Mouse (Mus musculus) left cerebral cortex, adult 9 months (tissue): Measurements from ENCODE around the gene Cdh1.
"Not testable (repeated sequence)": the region's sequence is repeated elsewhere in the genome, so short reads cannot be mapped to it uniquely, and the experiment has no call there.

ENCODE experiments used
- DNase-seq, 2 experiments: peaks; one replicate each; pipeline ENCODE4 v3.0.0; 2022; ENCODE audit warnings: low spot score in 2 of 2

Gene Cdh1

DNA sequence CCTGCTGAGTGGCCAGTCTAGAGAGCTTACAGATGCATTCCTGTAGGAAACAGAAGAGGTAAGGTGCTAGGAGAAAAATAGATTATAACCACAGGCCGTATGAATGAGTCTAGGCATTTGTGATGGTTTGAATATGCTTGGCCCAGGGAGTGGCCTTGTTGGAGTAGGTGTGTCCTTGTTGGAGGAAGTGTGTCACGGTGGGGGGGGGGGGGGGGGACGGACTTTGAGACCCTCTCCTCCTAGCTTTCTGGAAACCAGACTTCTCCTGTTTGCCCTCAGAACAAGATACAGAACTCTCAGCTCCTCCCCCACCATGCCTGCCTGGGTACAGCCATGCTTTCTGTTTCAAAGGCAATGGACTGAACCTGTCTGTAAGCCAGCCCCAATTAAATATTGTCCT lies 10.7 kb upstream of the Cdh1 start:
- no peak for DNase-seq

DNA sequence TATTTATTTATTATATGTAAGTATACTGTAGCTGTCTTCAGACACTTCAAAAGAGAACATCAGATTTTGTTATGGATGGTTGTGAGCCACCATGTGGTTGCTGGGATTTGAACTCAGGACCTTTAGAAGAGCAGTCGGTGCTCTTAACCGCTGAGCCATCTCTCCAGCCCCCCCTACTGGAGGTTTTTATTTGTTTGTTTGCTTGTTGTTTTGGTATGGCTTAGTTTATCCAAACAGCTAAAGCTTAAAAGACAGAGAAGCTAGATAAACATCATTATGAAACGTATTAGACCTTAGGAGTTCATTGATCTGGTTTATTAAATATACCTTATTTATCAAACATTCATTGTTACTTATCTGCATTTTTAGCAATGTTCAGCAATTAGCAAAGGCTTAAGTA lies 7.5 kb upstream of the Cdh1 start:
- DNase-seq, result not testable (repeated sequence)

DNA sequence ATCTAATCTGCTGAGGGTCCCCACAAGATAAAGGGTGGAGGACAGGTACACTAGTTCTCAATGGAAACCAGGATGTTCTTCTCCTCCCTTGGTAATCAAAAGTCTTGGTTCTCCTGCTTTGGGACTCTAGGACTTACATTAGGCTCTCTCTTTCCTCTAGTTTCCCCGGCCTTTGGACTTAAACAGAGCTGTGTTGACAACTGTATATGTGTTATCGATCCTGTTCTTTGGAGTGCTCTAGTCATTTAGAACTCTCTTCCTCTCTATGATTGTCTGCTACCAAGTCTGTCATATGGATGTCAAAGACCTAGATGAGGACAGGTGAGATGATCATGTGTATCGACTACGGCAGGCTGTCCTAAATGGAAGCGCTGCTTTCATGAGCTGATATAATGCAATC lies 6.1 kb upstream of the Cdh1 start:
- no peak for DNase-seq

DNA sequence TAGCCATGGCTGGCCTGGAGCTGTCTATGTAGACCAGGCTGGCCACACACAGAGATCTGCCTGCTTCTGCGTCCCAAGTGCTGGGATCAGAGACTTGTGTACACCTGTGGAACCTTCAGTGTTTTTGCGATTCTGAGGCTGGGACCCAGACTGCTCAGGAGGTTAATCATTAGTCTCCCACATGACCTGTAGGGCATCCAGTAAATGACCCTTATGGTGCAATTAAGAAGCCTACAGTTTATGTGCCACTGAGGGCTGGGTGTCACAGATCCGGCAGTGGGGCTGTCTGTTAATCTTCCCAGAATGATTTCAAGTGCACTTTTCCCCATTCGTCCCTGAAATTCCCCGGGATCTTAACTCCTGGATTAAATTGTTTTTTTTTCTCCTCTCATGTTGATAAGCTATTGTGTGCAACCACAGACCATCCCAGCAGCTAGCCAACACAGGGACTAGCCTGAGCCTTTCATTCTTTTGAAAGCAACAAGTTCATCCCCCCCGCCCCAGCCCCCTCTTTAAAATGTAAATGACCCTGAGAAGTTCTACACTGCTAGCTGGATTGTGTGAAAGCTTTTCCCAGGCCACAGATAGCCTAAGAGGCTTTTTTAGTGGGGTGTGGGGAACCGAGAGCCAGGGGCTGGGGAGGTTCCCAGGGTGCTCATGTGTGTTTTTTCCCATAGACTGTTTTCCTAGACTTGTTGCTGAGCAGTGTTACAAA lies 3.7 kb upstream of the Cdh1 start:
- DNase-seq, result no peak

DNA sequence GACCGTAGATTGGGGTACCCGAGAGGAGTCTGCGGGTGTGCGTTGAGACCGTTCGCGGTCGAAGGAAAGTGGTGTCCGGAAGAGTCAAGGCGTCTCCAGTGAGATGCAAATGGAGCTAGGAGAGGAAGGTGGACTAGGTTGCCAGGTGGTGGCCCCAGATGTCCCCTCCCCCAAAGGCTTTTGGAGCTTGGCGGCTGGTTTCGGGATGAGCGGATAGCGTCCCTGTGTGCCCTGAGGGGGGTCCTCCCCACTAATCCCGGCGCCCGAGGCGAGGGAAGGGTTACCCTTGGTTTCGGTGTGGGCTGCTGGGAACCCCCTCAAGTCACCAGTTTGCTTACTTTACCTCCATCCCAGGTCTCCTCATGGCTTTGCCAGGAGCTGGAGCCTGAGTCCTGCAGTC lies 782 bp downstream of the Cdh1 start:
- DNase-seq, result no peak

DNA sequence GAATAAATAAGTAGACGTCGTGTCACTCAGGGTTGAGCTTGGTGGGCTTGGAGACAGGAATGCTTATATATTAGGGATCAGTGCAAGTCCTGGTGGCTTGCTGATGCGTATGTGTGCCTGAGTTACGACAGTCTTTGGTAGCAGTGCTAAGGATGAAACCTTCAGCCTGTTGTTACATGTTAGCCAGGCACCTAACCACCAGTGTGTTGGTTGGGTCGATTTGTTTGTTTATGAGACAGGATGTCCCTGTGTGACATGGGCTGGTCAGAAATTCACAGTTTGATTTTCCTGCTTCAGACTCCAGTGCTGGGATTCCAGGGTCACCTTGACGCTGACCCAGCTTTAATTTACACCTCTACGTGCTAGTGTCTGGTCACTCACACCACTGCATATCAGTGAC lies 2.5 kb downstream of the Cdh1 start:
- DNase-seq, result no peak

DNA sequence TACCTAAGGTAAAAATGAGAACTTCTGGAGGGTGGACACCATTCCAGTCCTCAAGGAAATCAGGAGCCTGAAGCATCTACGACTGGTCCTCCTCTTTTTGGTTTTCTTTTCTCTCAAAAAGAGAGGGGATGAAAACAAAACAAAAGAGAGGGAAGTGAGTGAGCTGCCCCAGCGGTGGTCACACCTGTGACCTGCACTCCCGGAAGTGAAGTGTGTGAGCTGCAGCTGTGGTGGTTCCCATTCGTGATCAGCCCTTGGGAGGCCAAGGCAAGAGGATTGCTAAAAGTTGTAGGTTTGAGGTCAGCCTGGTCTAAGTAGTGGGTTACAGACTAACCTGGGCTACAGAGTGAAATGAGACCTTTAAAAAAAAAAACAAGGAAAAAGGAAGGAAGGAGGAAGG lies 3.0 kb downstream of the Cdh1 start:
- no peak for DNase-seq

DNA sequence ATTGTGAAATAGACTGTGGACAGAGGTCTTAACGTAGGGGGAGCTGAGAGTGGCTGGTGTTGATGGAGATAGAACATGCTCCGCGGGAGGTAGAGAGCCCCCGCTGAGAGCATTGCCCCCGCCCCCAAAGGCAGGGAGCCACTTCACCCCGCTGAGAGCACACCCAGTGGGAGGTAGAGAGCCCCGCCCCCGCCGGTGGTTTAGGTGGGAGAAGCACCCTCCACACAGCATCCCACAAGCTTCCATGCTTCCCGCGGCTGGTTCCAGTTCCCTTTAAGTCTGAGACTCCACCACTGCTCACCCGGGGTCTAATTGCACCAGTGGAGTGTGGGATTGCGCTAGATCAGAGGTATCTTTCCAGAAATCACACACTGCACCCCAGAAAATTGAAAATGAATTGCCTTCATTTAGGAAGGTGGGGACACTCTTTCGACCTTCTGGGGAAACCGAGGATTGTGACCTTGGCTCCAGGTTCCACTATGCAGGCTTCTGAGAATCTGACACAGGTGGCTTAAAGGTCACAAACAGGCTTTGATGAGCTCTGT lies 3.5 kb downstream of the Cdh1 start:
- DNase-seq, result no peak

DNA sequence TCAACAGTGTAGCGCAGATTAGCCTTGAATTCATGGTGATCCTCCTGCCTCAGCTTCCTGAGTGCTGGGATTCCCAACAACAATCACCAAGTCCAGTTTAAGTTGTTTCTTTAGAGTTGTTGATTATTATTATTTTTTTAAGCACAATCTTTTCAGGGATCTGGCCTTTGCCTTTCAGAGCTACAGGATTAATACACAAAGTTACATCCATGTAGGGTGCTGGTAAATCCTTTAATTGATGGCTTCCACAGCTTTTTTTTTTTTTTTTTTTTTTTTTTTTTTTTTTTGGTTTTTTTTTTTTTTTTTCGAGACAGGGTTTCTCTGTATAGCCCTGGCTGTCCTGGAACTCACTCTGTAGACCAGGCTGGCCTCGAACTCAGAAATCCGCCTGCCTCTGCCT lies 4.6 kb downstream of the Cdh1 start:
- not testable (repeated sequence) for DNase-seq

DNA sequence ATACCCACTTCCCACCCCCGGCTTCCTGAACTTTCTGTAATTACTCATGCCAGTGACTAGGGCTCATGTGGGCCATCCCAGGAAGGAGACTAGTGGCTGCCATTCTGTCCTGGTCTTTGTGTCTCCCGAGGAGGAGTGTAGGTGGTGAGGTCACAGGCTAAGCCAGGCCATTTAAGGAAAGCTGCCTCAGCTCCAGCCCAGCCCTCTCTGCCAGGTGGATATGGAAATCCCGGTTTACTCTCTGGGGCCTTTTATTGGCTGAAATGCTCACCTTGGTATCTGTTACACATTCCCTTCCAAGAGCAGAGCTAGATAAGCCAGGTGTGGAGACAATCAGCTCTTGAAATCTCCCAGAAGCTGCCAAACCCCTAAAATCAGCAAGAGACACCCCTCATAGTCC lies 5.3 kb downstream of the Cdh1 start:
- DNase-seq, result no peak

DNA sequence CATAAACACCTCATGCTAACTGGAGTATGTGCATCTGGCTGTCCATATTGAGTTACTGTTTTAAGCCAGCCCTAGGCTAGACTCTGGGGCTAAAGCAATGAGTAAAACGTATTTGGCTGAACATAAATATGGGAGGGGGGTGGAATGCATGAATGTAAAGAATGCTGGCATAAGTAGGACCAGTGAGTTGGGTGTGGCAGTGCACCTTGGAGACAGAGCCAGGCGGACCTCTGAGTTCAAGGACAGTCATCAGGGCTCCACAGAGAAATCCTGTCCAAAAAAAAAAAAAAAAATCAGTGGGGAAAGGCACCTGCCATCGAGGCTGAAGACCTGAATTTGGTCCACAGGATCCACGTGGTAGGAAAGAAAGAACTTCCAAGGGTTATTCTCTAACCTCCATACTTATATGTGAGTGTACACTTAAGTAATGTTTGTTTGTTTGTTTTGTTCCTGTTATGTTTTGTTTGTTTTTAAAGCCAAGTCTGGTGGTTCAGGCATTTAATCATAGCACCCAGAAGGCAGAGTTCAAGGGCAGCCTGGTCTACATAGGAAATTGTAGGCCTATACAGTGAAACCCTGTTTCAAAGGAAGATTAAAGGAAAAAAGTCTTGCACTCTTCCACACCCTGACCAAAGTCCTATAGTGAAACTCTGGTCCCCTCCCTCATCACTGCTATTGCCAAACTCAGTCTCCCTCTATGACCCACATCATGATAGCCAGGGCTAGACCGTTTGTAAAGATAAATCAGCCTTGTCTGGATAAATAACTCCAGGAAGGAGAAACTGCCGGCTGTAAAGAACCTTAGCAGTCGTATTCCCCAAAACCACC lies 6.1 kb downstream of the Cdh1 start:
- DNase-seq, result no peak

DNA sequence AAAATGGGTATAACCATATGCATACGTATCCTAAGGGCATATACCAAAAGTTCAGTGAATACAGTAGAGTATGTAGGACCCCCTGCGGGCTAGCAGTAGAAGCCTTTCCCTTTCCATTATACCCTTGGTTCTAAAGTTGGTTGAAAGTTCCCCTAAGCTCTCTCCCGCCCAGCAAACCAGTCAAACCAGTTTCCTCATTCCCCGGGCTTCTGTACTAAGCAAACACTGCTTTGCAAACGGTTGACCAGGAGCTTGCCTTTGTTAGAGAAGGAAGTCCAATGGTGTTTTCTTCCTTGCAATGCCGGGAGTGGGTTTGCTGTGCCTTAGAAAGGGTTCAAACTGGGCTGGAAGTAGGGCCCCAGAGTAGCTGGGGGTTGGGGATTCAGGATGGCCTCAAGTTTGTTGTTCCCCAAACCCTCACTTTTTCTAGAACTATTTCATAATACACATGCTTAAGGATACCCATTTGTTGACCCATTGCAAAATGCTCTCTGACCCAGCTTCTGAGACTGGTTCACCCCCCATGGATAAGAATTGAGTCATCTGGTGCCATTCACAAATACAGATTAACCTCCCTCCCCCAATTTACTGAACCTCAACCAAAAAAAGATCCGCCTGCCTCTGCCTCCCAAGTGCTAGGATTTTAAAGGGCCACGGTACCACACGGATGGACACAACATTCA lies 7.9 kb downstream of the Cdh1 start:
- no peak for DNase-seq

DNA sequence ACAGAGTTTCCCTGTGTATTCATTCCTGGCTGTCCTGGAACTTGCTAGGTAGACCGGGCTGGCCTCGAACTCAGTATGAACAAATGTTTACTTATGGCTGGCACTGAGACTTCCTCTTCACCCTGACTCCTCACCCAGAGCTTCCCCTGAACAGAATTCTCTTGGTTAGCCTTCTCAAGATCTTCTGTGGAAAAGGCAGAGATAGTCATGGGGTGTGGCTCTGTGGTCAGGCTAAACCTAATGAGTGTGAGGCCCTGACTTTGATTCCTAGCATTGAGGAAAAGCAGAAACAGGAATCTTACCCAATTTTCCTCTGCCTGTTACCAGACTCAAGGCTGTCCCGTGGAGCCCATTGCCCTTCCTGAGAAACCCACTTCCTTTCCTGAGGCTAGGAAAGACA lies 8.9 kb downstream of the Cdh1 start:
- DNase-seq, result no peak

DNA sequence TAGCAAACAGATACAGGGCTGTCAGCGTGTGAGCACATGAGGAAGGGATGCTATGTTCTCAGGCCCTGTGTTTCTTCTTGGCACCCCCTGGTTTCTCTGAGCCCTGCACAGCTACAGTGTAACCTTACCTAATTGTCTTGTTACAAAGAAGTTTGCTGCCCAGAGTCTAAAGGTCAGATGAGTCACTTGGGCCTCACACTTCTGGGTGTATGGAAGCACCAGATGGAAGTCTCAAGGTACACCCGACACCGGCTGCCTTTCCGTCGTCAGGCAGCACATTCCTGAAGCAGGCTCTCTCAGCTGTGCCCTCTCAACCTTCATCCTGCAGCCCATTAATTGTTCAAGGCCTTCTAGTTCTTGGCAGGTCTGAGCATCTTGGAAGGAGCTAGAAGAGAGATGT lies 11.6 kb downstream of the Cdh1 start:
- no peak for DNase-seq

DNA sequence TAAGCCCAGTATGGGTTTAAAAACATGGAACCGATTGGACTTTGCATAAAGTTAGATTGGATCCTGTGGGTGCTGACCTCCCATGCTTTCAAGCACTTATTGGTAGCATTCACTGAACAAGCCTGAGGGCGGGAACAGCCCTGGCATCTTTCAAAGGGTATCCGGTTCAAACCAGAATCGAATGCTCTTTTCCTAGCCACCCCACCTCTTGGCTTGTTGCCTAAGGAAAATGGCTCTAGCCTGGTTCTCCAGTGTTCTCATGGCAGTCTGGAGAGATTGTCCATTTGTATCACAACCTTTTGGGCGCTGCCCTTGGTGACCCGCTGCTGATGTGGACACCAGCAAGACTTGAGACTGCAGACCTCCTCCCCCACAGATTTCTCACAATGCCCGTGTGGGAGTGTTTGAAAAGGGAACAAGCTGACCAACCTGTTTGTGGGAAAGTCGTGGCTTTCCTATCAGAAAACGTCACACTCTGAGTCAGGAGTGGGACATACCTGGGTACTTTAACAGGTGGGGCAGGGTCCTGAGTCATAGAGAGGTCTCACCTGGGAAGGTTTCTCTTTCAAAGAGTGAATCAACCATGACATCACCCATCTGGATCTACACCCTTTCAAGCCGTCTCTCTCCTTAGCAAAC lies 12.6 kb downstream of the Cdh1 start:
- no peak for DNase-seq

DNA sequence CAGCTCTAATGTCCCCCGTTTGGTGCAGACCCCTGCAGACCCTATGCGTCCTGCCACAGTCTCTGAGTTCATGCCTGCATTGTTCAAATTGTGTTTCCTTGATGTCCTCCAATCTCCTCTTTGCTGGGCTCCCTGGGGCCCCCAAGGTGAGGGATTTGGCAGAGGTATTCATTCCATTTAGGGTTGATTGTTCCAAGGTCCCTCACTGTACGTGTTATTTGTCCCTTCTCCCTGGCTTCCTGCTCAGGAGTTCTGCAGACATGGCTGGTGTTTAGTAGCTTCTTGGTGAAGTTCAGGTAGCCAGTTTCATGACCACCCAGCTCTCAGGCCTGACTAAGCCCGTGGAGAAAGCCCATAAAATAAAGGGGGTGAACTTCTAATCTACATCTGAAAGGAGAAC lies 13.5 kb downstream of the Cdh1 start:
- no peak for DNase-seq

DNA sequence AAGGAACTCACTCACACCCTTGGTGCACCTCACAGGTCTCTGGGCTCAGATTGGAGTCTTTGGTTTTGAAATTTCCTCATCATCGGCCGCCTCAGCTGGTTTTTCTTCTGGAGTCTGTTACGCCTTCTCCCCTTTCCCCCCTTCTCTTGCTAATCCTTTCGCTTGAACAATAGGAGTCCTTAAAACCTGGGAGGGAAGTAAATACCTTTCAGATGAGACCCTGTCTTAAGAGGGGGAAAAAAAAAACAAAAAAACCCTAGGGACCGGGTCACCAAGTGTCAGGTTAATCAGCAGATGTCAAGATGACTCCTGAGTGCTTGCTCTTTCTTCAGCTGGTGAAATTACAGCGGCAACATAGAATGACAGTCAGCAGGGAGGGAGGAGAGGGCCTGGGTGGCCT lies 14.0 kb downstream of the Cdh1 start:
- no peak for DNase-seq

DNA sequence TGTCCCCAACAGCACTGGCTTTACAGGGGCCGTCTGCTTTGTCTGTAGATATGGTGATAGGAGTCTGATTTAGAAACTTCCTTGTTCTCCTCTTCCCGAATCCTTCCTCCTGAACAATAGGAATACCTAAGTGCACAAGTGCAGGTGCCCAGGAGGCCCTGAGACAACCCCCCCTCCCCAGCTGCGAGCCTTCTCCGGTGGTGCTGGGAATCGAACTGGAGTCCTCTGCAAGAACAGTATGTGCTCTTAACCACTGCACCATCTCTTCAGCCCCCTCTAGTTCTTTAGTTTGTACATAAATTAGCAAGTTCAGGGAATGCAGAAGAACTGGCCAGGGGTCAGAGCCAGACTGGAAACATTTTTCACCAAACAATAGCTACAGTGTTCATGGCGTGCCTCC lies 14.7 kb downstream of the Cdh1 start:
- DNase-seq, result no peak

DNA sequence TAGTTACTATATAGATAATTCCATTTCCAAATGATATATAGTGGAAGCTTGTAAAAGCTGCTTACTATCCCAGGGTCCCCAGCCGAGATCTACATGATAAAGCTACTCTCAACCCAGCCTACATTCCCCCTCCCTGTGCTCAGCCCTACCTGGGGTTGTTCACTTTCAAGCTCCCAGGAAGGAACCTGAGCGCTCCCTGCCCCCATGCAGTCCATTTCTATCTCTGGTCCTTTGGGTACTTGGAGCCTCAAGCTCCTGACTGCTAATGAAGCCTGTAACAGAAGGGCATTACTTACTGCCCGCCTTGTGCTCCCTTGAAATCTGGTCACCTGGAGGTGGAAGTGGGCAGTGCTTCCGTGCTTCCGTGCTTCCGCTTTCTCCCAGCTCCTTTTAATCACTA lies 15.2 kb downstream of the Cdh1 start:
- DNase-seq, result no peak

DNA sequence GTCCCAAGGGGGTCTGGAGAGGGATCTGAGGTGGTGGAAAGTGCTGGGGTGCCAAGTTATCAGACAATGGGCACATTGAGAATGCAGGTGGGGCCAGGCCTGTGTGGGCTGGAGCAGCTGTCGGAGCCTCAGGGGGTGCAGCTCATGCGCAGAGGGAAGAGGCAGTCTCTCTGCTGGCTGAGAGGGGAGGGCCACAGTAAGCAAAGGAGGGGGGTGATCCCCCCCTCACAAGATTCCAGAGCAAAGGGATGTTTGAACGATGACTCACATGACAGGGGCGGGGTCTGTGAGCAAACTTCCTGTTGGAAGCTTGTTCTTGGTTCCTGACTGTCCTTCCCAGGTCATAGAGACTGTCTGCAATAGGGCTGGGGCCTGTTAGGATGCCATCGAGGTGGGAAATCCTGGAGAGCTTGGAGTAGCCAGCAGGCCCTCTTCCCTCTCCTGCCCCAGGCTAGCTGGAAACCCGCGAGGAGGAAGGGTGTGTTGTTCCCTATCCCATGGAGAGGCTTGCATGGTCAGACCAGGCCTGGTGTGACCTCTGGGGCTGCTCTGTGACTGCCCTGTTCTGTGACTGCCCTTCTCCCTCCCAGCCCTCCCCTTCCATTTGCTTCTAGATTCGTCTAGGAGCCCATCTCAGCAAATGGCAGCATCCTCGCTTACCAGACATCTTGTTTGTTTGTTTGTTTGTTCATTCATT lies 16.5 kb downstream of the Cdh1 start:
- no peak for DNase-seq

DNA sequence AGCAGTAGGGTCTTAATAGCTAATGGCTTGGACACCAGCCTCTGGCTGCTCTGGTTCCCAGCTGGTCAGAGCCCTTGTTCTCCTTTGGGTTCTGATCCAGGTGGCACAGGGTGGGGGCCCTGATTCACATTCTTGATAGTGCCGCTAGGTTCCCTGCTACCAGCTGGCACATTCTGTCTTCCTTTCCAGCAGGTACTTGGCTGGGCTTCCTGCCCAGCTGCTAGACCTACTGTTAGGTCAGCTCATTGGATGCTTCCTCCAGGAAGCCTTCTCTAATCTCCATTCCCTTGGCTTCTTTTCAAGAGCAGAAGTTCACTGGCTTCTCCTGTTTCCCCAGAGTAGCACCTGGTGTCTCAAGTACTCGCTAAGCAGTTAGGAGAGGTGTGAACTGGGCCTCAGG lies 17.3 kb downstream of the Cdh1 start:
- DNase-seq, result no peak

DNA sequence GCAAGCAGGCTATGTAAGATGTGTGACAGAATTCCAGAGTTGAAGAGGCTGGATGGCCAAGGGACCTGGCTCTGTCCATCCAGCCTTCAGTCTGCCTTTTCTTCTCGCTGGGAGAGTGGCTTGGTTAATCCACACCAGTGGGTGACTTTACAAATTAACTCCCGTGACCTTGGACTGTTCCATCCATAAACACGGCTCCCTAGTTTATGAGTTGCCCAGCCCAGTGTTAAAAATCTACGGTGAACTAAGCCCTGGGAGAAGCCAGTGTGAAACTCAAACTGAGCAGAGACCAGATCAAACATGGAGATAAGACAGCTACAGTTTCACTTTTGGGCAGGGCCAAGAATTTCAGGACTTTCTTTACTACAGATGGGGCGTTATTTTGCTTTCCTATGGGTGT lies 19.9 kb downstream of the Cdh1 start:
- DNase-seq, result no peak
